7 mouse cellular contexts compared by ENCODE assay signal in the genomic region with DNA sequence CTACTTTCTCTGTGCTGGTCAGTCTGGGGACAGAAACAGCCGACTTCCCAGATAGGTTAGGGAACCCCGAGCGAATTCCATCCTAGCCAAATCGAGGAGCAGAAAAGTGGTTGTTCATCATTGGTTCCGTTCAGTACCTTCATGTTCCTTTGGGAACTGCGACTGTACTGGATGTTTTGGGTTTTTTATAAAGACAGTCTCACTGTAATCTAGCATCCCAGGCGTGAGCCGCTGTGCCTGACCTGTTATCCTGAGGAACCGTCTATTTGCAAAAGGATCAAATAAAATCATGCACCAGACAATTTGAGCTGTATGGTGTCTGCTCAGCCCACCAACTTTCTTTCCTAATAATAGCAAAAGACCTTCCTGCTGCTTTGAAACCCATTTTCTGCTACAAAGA. TPM values are rescaled to one million over a fixed set of nuclear protein-coding genes. Genes with fewer than 3 reads are reported as not detected.
DNase-seq lines count a peak whose midpoint lies in the region; ATAC-seq lines count a peak whose summit lies in the region.

No protein-coding gene starts in this region.

- H3K27me3 ChIP-seq in neural tube, embryonic 11.5 days (ENCODE audit: control insufficient read depth, insufficient read depth, low read length), result no peaks in the 10 kb centered on the region
- H3K27me3 ChIP-seq in stomach, embryonic 16.5 days (ENCODE audit: control insufficient read depth, insufficient read depth, low read length), result no peaks in the 10 kb centered on the region

- H3K36me3 ChIP-seq in neural tube, embryonic 11.5 days (ENCODE audit: control insufficient read depth, insufficient read depth, low read length), result no peaks in the 10 kb centered on the region
- H3K36me3 ChIP-seq in stomach, embryonic 16.5 days (ENCODE audit: control insufficient read depth, insufficient read depth, low read length), result no peaks in the 10 kb centered on the region

- DNase-seq in neural tube, embryonic 11.5 days (ENCODE audit: low spot score), result no peak
- no peak for DNase-seq in neural tube, embryonic 10.5 days (ENCODE audit: extremely low spot score, low spot score)
- DNase-seq in liver, result peak; percentile 54
- no peak for DNase-seq in adrenal gland, postnatal 25 days

- peak overlapping the region; percentile 97 for H3K4me3 ChIP-seq in neural tube, embryonic 11.5 days (ENCODE audit: low read depth, low read length)
- peak overlapping the region; percentile 80 for H3K4me3 ChIP-seq in stomach, embryonic 16.5 days (replicated peaks; ENCODE audit: low read length)

- no peaks in the 10 kb centered on the region; the same call in 1 of the 2 replicates for H3K4me1 ChIP-seq in neural tube, embryonic 11.5 days (ENCODE audit: control insufficient read depth, insufficient read depth, low read length)
- H3K4me1 ChIP-seq in stomach, embryonic 16.5 days (ENCODE audit: control insufficient read depth, insufficient read depth, low read length), result peaks cover 6% of the 10 kb centered on the region

- no peaks in the 10 kb centered on the region for H3K9me3 ChIP-seq in neural tube, embryonic 11.5 days (ENCODE audit: control insufficient read depth, low read length)
- no peaks in the 10 kb centered on the region for H3K9me3 ChIP-seq in stomach, embryonic 16.5 days (replicated peaks; ENCODE audit: control insufficient read depth, low read length)

- H3K9ac ChIP-seq in neural tube, embryonic 11.5 days (ENCODE audit: low read length), result peak overlapping the region; percentile 99
- H3K9ac ChIP-seq in stomach, embryonic 16.5 days (ENCODE audit: low read length), result peak overlapping the region; percentile 99

- H3K4me2 ChIP-seq in neural tube, embryonic 11.5 days (ENCODE audit: low read depth), result peak overlapping the region; percentile 91
- peak overlapping the region; percentile 71 for H3K4me2 ChIP-seq in stomach, embryonic 16.5 days (ENCODE audit: low read depth, low read length)

- no peak for ATAC-seq in neural tube, embryonic 11.5 days (ENCODE audit: insufficient read depth, low FRiP score, low TSS enrichment)
- peak; percentile 12; the same call in 1 of the 2 replicates for ATAC-seq in erythroid progenitor cell, adult 5-6 weeks (replicated peaks; ENCODE audit: low FRiP score, poor library complexity, severe bottlenecking)
- ATAC-seq in stomach, embryonic 16.5 days (ENCODE audit: insufficient read depth, low FRiP score), result no peak
- ATAC-seq in megakaryocyte progenitor cell, adult 5-6 weeks (replicated peaks; ENCODE audit: poor library complexity), result no peak

- WGBS in neural tube, embryonic 11.5 days, result 3% methylated on average over 9 of the region's 9 CpGs
- 2% methylated on average over 9 of the region's 9 CpGs for WGBS in stomach, embryonic 16.5 days

- H3K27ac ChIP-seq in neural tube, embryonic 11.5 days (ENCODE audit: low read depth, low read length), result peak overlapping the region; percentile 97
- peak overlapping the region; percentile 98 for H3K27ac ChIP-seq in stomach, embryonic 16.5 days (ENCODE audit: low read length)

RNA-seq across cellular contexts. Expression of gene Ncor1, which starts 0.4 kb away (rescaled TPM):
- 160 and 176 TPM in 2 replicates for polyA plus RNA-seq in neural tube, embryonic 11.5 days (2014; fragmentation: Nextera tagmentation; extraction: Ambion mirVana)
- total RNA-seq in erythroid progenitor cell, adult 5-6 weeks (2015; ENCODE audit: low replicate concordance), result 222 and 243 TPM in 2 replicates
- total RNA-seq in erythroid progenitor cell, adult 5-6 weeks (2017; ENCODE audit: low replicate concordance), result 252 and 266 TPM in 2 replicates
- 45.0 and 52.7 TPM in 2 replicates for polyA plus RNA-seq in stomach, embryonic 16.5 days (2015; fragmentation: Nextera tagmentation; extraction: Ambion mirVana)
- total RNA-seq in megakaryocyte progenitor cell, adult 5-6 weeks (2015), result 354 and 377 TPM in 2 replicates
- 211 and 287 TPM in 2 replicates for total RNA-seq in megakaryocyte progenitor cell, adult 5-6 weeks (2017)
- 241 and 268 TPM in 2 replicates for total RNA-seq in adrenal gland, postnatal 25 days (2021)

RNA-seq across cellular contexts. Expression of gene Pigl, which starts 0.5 kb away (rescaled TPM):
- polyA plus RNA-seq in neural tube, embryonic 11.5 days (2014; fragmentation: Nextera tagmentation; extraction: Ambion mirVana), result 13.1 and 15.3 TPM in 2 replicates
- 2.1 and 3.6 TPM in 2 replicates for total RNA-seq in erythroid progenitor cell, adult 5-6 weeks (2015; ENCODE audit: low replicate concordance)
- total RNA-seq in erythroid progenitor cell, adult 5-6 weeks (2017; ENCODE audit: low replicate concordance), result 1.7 TPM in 1 of 2 replicates, not detected in the other
- 8.5 and 9.5 TPM in 2 replicates for polyA plus RNA-seq in stomach, embryonic 16.5 days (2015; fragmentation: Nextera tagmentation; extraction: Ambion mirVana)
- 6.5 and 9.2 TPM in 2 replicates for total RNA-seq in megakaryocyte progenitor cell, adult 5-6 weeks (2015)
- total RNA-seq in megakaryocyte progenitor cell, adult 5-6 weeks (2017), result 2.0 and 2.4 TPM in 2 replicates
- total RNA-seq in adrenal gland, postnatal 25 days (2021), result 7.9 and 12.0 TPM in 2 replicates
